Mouse (Mus musculus) bone marrow macrophage, adult 2 months (primary cell): ENCODE results near the gene Npas3. TPM values are rescaled to one million over a fixed set of nuclear protein-coding genes. Genes with fewer than 3 reads are reported as not detected.

Experiments
- H3K27ac ChIP-seq: 2 replicates; pipeline ENCODE4 v1.5.1; 2012; ENCODE audit warnings: low read depth, low read length; ENCODE audit not compliant: insufficient read depth
- H3K4me1 ChIP-seq: 2 replicates; pipeline ENCODE4 v1.6.1; 2012; ENCODE audit warnings: low read length; ENCODE audit not compliant: control insufficient read depth, insufficient read depth
- H3K4me3 ChIP-seq: 2 replicates; pipeline ENCODE4 v1.5.1; 2012; ENCODE audit warnings: mild to moderate bottlenecking, low read length, moderate library complexity; ENCODE audit not compliant: insufficient read depth
- CTCF ChIP-seq: IDR thresholded peaks from 2 replicates; pipeline ENCODE4 v1.5.1; 2012; ENCODE audit warnings: low read depth, mild to moderate bottlenecking, low read length, moderate library complexity
- POLR2A ChIP-seq: IDR thresholded peaks from 2 replicates; pipeline ENCODE4 v1.6.1; 2012; ENCODE audit warnings: mild to moderate bottlenecking, low read depth, low read length, borderline replicate concordance
- polyA plus RNA-seq: library from polyadenylated mRNA; stranded (reverse); fragments of >200 nt; gene quantifications from 2 replicates; pipeline ENCODE4 v1.2.4, GENCODE M21; 2012; ENCODE audit not compliant: missing spikeins, insufficient read depth, insufficient read length

The Npas3 gene
- polyA plus RNA-seq, 1 experiment = not detected

GRCm38 (mm10) chr12:53677091-53677630 is 428.7 kb downstream of the Npas3 start:
- no peak for TF ChIP-seq CTCF
- TF ChIP-seq POLR2A = no peak
- Histone ChIP-seq H3K4me3 (no peak overlapping the region), H3K27ac (no peak overlapping the region), H3K4me1 (no peaks in the 10 kb centered on the region)

GRCm38 (mm10) chr12:53678166-53678565 is 429.7 kb downstream of the Npas3 start:
- Histone ChIP-seq H3K27ac (no peak overlapping the region), H3K4me3 (no peak overlapping the region), H3K4me1 (no peaks in the 10 kb centered on the region)
- no peak for TF ChIP-seq POLR2A
- TF ChIP-seq CTCF = no peak

- Histone ChIP-seq H3K4me1 (no peaks in the 10 kb centered on the region), H3K27ac (no peak overlapping the region), H3K4me3 (no peak overlapping the region)
- TF ChIP-seq POLR2A = no peak
- no peak for TF ChIP-seq CTCF
These were observed 430.7 kb downstream of the Npas3 start for GRCm38 (mm10) chr12:53679161-53679560.

GRCm38 (mm10) chr12:53680501-53680900 is 432.0 kb downstream of the Npas3 start:
- no peak for TF ChIP-seq POLR2A
- no peak for TF ChIP-seq CTCF
- no peaks in the 10 kb centered on the region for H3K4me1 ChIP-seq
- no peak overlapping the region for H3K4me3 ChIP-seq
- H3K27ac ChIP-seq = no peak overlapping the region

GRCm38 (mm10) chr12:53682036-53682435 is 433.6 kb downstream of the Npas3 start:
- Histone ChIP-seq H3K4me3 (no peak overlapping the region), H3K27ac (no peak overlapping the region), H3K4me1 (no peaks in the 10 kb centered on the region)
- TF ChIP-seq POLR2A = no peak
- TF ChIP-seq CTCF = no peak

- Histone ChIP-seq H3K4me1 (no peaks in the 10 kb centered on the region), H3K27ac (no peak overlapping the region), H3K4me3 (no peak overlapping the region)
- TF ChIP-seq CTCF (no peak), POLR2A (no peak)
These were observed 444.0 kb downstream of the Npas3 start for GRCm38 (mm10) chr12:53692471-53692870.

GRCm38 (mm10) chr12:53694346-53694745 is 445.9 kb downstream of the Npas3 start:
- TF ChIP-seq POLR2A (no peak), CTCF (no peak)
- Histone ChIP-seq H3K4me1 (no peaks in the 10 kb centered on the region), H3K27ac (no peak overlapping the region), H3K4me3 (no peak overlapping the region)

- no peak overlapping the region for H3K4me3 ChIP-seq
- H3K27ac ChIP-seq = no peak overlapping the region
- TF ChIP-seq CTCF (no peak), POLR2A (no peak)
- H3K4me1 ChIP-seq = no peaks in the 10 kb centered on the region
These were observed 446.8 kb downstream of the Npas3 start for GRCm38 (mm10) chr12:53695324-53695723.

- Histone ChIP-seq H3K27ac (no peak overlapping the region), H3K4me1 (no peaks in the 10 kb centered on the region), H3K4me3 (no peak overlapping the region)
- TF ChIP-seq CTCF (no peak), POLR2A (no peak)
These were observed 449.2 kb downstream of the Npas3 start for GRCm38 (mm10) chr12:53697645-53698044.

- Histone ChIP-seq H3K4me3 (no peak overlapping the region), H3K27ac (no peak overlapping the region), H3K4me1 (no peaks in the 10 kb centered on the region)
- TF ChIP-seq CTCF = no peak
- no peak for TF ChIP-seq POLR2A
These were observed 450.2 kb downstream of the Npas3 start for GRCm38 (mm10) chr12:53698483-53699227.

GRCm38 (mm10) chr12:53719896-53720295 is 471.4 kb downstream of the Npas3 start:
- no peak overlapping the region for H3K4me3 ChIP-seq
- TF ChIP-seq POLR2A (no peak), CTCF (no peak)
- no peak overlapping the region for H3K27ac ChIP-seq
- H3K4me1 ChIP-seq = no peaks in the 10 kb centered on the region
